Mouse (Mus musculus): ENCODE results near the gene Il12b. TPM values are rescaled to one million over a fixed set of nuclear protein-coding genes. Genes with fewer than 3 reads are reported as not detected.
A peak's percentile ranks its signal among the peaks of the same experiment; 100 is the strongest.

The Il12b gene
- total RNA-seq (2015) (not detected in 2 replicates), total RNA-seq (2017) (not detected in 2 replicates)

DNA sequence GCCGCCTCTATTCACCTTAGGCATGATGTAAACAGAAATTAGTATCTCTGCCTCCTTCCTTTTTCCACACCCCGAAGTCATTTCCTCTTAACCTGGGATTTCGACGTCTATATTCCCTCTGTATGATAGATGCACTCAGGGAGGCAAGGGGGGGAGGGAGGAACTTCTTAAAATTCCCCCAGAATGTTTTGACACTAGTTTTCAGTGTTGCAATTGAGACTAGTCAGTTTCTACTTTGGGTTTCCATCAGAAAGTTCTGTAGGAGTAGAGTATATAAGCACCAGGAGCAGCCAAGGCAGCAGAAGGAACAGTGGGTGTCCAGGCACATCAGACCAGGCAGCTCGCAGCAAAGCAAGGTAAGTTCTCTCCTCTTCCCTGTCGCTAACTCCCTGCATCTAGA, at the start of gene Il12b:
Gene Il12b (plus strand): TSS at position 301 of the 400 bp plus-strand sequence.
- ATAC-seq (ENCODE audit: poor library complexity, severe bottlenecking) = no peak

DNA sequence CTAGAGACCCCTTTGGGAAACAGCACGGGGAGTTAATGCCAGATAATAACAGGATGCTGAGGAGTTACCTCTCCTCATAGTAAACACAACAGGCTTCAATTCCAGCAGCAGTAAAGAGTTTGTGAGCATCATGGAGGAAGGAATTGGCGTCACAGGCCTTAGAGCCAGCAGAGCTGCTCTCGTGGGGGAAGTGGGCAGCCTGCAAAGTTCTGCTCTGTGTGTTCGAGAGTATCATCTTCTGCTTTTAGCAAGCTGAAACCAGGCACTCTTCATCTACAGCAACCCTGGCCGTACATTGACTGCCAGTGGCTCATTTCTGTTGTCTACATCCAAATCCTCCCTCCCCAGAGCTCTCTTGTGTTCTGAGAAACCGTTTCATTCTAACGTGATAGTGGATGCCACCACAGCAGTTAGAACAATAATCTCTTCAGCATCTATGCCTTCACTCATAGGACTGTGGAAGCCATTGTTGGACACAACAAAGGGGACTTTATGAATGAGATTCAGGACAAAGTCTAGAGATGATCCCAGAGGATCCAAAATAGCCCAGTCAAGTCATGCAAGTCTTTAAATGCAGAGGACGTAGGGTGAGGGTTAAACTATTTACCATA, 44.9 kb upstream of the Il12b start:
- peak; percentile 84 for ATAC-seq (ENCODE audit: poor library complexity, severe bottlenecking)

DNA sequence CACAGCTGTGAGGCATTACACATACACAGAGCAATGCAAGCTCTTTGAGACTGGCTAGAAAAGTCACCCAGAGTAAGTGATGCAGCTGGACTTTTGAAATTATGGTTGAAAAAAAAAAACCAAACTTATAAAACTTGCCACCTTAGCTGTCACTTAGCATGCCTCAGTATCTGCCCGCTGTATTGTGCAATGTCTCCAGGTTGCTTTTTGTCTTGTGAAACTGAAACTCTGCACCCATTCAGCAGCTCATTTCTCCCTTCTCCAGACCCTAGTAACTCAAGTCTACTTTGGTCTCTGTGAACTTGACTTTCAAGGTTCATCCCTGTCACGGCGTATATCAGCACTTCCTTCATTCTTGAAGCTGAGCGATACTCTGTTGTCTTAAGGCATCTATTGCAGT, 43.7 kb upstream of the Il12b start:
- peak; percentile 81 for ATAC-seq (ENCODE audit: poor library complexity, severe bottlenecking)

DNA sequence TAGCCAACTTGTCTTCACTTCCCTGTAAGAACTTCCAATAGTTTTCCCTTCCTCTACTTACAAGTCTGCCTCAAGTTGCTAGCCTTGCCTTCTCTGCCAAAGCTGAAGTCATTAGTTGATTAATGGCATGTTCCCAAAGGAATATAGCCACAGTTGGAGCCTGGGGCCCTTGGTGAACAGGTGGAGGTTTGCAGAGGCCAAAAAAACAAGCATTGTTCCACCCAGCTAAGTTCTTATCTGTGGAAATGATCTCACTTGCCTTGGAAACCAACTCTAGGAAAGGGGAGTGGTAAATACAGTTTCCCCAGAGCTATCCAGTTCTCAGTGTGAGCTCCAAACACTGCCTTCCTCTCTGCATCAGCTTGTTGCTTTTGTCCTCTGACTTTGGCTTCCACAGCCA, 35.3 kb upstream of the Il12b start:
- ATAC-seq (ENCODE audit: poor library complexity, severe bottlenecking) = no peak

DNA sequence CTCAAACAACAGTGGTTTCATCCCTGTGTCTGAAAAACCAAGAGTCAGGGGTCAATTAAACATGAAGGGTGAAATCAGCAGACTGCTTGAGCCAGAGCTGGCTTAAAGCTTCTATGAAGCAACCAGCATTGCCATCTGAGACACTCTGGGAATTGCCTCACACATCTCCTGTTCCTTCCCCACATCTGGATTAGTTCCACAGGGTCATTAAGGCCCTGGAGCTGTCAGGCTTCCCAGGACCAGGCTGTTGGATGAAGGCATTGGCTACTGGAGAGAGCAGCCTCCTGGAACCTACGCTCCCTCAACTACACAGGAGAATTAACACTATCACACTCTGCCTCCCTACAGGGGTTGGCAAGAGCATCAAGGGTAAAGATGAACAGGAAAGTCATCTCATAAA, 32.2 kb upstream of the Il12b start:
- ATAC-seq (ENCODE audit: poor library complexity, severe bottlenecking) = no peak

DNA sequence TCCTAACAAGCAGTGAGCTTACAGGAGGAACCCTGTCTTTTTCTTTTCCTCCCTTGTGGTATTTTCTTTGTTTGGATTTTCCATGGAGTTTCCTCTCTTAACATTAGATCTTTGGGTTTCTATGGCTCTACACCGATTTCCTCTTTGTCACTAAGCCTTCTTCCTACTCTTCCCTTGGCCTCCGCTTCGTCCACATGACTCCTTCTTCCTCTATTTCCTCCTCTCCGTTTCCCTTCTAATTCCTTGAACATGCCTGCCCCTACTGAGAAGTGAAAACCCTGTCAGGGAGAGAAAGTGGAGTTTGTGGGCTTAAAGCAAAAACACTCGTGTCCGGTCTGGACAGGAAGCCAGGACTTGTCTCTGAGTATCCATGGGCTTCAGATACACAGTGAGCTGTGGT, 27.0 kb upstream of the Il12b start:
- peak; percentile 72; the same call in 1 of the 2 replicates for ATAC-seq (ENCODE audit: poor library complexity, severe bottlenecking)

DNA sequence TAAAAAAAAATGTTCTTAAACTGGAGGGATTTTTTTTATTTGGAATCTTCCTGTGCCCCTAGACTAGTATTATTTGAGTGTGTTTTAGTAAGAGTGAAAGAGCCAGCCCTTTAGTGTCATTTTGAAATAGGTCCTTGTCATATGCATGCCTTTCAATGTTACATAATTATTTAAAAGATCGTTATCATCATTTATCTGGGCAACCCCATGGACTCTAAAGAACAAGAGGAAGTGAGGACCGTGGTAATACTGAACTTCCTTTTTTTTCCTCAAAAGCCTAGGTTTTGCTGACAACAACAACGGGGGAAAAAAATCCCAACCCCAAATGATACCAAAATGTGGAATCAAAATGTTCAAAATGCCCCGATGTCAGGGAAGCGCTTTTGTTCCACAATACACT, 22.0 kb upstream of the Il12b start:
- ATAC-seq (ENCODE audit: poor library complexity, severe bottlenecking) = peak; percentile 79

DNA sequence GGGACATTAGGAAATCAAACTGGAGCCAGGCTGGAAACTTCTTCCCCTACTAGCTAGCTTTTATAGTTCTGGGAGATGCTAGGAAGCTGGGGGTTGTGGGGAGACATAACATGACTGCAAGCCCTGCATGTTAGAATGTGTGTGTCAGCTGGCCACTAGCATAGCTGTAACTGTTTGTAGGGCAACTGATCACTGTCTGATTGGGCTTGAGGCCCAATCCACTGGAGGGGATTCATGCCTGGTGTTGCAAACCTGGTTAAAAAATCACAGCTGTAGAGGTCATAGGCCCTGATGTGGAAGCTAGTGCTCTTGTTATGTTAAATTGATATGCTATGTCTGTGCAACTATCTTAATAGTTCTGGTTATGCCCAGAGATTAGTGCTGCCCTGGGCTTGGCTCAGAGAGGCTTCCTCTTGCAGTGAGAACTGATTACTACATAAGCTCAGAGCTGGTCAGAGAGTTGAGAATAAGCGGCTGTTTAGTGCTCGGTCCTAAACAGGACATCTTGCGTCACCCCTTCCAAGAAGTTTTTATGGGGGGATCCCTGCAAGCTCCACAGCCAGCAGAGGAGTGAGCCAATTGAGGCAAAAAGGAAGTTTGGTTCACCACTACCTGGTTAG, 19.3 kb upstream of the Il12b start:
- 0 out of 2 replicates have a peak, but pooled peaks have one; percentile 31 for ATAC-seq (ENCODE audit: poor library complexity, severe bottlenecking)

DNA sequence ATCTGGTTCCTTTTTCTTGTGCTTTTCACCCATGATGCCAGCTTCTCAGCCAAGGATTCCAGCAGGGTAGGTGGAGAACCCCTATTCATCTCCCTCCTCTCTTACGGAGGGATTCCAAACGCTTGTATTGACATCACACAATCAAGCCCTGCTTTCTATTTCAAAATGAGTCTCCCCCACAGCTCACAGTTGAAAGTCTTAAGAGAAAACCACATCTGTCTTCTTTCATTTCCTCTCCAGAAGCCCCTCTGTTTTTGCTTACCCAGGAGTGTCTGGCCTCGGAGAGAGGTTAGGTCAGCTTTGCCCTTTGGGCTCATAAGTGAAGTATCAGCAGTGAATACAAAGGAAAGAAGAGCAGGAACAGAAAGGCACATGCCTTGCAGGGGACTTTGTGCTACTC, 17.7 kb upstream of the Il12b start:
- 0 out of 2 replicates have a peak, but pooled peaks have one; percentile 5 for ATAC-seq (ENCODE audit: poor library complexity, severe bottlenecking)

DNA sequence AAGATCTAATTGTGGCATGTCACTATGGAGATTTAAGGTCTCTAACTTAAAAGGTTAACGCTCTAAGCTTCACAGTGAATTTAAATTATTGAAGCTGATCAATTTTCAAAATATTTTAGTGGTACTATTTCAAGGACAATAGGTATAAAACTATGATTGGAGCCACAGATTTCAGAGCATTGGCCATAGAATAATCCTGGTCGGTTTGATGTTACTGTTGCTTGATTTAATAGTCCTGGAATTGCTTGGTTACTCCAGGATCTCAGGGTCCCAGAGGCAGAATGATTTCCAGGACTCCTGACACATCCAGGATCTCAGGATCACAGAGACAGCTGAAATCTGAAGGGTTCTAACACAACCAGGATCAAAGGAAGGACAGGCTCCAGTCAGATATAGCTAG, 12.8 kb upstream of the Il12b start:
- ATAC-seq (ENCODE audit: poor library complexity, severe bottlenecking) = no peak

DNA sequence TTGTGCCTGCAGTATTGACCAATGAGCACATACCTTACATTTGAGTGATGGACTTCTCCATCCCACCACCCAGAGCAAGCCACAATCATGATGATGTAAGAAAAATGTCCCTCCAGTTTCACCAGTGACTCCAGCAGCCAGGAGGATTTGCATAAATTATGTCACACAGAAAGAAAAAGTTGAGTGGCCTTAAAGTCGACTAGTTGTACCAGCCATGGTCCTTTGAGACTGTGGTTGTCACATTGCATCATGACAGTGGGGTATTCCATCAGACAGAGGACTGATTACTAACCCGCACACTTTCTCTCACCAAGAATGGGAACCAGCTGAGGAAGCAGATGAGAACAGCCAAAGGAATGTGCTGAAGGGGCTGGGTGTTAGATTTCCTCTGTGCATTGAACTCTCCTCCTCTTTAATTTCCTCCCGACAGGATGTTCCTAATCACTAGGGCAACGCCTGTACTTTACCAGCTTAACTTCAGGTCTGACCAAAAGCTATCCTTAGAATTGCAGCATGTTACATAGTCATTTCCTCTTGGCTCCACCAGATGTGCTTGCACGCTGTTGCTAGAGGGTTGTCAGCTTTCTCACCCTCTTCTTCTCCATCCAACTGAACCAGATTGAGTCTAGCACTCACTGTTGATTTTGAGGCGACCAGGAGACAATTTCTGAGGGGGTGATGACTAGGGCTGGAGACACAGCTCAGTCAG, 9.7 kb upstream of the Il12b start:
- peak; percentile 63 for ATAC-seq (ENCODE audit: poor library complexity, severe bottlenecking)

DNA sequence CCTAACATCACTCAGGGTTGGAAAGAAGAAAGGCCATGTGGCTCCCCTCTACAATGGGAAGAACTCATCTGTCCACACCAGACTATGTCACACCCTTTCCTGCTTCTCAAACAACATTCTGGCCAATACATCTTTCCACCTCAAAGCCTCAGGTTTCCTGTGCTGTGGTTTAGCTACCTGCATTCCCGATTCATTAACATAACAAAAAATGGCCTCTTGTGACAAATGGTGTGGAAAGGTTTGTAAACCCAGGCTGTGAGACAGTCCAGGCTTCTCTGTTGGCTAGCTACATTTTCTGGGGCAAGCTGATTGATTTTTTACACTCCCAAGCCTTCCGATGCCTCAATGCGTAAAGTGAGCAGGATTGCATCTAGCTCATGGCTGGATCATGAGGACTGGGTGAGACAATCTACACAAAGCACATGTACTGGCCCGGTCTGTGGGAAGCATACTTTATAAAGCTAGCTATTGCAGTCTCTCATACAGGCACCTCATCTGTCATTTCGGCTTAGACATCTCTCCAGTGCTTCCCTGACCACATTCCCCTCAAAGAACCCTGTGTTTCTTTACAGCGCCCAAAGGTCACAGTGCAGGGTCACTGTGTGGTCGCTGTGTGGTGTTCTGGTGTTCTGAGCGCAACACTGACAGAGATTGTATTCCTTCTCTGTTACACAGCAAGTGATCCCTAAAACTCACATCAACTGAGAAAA, 6.6 kb upstream of the Il12b start:
- no peak for ATAC-seq (ENCODE audit: poor library complexity, severe bottlenecking)

DNA sequence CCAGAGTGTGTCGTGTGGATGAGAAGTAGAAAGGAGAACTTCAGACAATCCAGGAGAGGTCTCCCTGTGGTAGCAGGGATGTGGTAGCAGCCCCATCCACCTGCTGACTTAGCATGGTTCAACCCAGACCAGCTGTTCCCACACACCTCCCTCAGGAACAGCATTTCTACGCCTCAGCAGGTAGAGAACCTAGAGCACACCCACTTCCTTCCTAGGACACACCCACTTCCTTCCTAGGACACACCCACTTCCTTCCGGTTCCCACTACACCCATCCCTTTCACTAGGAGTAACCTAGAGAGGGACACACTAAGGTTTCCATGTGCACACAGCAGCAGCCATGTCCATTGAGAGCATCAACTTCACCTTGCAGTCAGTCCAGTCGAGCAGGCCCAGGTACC, 4.5 kb upstream of the Il12b start:
- ATAC-seq (ENCODE audit: poor library complexity, severe bottlenecking) = peak; percentile 48

DNA sequence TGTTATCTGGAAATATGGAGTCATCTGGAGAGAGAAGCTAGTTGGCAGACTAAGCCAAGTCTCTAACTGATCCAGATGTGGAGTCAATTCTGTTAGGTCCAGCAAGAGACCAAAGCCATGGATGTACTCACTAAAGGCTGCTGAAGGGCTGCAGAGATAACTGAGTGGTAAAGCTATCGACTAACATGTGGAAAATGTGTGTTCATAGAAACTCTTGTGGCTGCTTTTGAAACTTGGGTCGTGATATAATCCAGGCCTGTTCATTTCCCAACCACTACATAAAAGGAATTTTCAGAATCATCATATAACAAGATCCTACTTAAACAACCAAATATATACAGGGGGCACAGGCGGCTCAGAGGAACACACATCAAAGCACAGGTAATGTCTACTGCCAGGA, 2.3 kb upstream of the Il12b start:
- no peak for ATAC-seq (ENCODE audit: poor library complexity, severe bottlenecking)

DNA sequence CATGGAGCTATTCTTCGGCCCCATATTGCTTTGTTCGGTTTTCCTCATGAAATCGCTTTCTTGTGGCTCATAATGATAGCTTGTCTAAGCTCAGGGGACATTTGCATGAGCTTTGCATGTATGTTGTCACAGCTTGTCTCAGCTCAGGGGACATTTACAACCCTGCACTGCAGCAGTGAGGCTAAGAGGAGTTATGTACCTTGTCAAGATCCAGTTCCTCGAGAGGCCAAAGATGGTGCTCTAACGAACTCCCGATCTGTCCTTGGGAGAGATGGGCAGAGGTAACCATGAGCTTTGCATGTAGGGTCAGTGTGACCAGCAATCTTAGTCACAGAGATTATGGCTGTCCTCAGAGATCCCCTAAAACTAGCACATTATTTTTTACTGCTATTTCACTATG, 1.5 kb upstream of the Il12b start:
- ATAC-seq (ENCODE audit: poor library complexity, severe bottlenecking) = no peak

DNA sequence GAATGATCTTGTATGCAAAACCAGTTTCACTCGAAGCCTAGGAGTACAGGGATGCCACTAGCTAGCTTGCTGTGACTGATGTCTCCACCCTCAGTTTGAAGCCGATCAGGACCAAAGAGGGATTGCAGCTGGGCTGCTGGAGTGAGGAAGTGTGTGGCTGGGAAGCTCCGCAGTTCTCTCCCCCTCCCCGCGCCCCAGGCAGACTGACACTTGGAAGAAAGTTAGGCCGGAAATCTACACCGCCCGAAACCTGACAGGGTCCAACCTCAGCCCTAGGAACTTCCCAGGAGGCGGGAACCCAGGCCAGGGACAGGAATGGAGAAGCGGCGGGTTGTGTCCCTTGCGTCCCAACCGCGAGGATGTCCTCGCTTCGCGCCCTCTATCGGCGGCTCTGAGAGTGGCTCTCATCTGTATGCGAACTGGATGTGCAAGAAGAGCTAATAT, 1.1 kb upstream of the Il12b start:
- peak; percentile 93 for ATAC-seq (ENCODE audit: poor library complexity, severe bottlenecking)

DNA sequence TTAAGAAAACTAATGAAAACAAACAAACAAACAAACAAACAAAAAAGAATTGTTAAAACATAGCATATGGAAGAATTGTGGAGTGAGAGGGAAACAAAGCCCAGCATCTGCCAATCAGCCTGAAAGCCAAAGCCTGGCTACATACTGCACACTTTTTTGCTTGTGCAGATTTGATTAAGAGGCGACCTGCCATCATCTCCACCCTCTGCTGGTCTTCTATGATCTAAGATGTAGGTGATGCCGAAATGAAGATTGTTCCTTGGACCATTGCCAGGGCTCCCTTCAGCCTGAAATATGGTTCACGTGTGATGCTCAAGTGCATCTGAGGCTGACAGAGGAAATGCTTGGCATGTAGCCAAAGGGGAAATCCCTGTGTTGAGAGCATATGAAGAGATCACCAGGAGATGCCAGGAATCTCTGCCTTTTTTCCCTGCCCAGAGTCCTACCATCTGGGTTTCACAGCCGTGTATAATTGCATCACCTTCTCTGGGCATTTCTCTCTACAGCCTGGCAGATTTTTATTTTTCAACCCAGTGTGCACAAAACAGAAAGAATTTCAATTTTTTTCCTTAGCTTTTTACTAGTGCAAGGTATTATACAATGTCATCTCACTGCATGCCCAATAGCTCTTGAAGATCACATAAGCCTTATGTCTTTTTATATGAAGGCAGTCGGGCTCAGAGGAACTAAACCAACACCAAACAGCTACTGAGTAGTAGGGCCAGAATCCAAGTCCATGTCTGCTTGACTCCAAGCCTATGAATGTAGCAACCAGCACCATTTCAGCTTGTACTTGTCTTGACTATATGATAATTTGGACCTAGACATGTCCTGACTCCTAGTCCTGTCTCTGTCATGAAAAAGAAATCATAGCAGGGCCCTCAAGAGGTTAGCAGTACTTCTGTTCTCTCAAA, 2.0 kb downstream of the Il12b start:
- no peak for ATAC-seq (ENCODE audit: poor library complexity, severe bottlenecking)

DNA sequence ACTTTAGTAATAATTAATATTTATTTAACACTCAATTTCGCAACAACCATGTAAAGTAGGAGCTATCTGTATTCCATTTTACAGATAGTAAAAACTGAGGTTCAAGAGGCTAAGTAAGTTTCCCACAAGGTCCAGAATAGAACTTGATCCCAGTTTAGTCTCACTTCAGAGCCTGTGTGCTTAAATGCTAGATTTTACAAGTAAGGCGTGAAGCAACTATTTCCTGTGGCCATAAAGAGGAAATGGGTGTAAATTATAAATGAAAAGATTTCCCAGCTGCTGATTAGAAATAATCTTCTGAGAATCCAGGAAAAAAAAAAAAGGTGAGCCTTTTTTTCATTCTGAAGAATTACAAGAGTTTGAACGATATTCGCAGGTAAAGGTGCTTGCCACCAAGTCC, 5.2 kb downstream of the Il12b start:
- ATAC-seq (ENCODE audit: poor library complexity, severe bottlenecking) = no peak

DNA sequence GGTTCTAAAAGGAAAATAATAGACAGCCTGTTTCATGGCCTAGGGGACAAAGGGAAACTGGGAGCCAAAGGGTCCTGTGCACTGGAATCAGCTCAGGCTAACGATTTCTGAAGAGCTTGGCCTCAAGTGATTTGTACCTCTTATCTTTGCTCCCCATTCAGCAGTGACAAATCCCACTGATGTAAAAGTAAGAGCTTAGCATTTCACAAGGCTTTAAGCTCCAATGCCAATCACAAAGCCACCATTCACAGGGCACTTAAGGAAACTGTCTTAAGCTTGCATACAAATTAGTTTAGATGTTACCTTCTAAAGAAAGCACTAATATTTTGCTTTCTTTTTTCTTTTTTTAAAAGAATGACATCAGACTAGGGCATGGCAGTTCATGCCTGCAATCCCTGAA, 6.1 kb downstream of the Il12b start:
- no peak for ATAC-seq (ENCODE audit: poor library complexity, severe bottlenecking)

DNA sequence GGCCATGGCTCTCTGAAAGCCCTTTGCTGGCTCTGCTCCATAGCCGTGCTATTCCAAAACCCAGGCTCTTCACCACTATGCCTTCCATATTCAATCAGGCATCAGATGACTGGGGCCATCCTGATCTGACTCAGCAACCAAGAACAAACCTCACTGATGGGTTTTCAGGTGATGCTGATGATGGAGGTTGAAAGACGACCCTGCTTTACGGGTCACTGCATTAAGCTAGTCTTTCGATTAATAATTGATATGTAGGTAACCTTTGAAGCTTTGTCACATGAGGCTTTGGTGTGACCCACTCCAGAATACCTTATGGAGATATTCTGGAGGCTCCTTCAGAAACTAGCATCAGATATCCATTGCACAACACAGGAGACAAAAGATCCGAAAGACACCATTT, 6.6 kb downstream of the Il12b start:
- no peak for ATAC-seq (ENCODE audit: poor library complexity, severe bottlenecking)

Data from megakaryocyte, adult 5-6 weeks (primary cell).